Comparison of ENCODE assay signal across 19 mouse cellular contexts in the genomic region with DNA sequence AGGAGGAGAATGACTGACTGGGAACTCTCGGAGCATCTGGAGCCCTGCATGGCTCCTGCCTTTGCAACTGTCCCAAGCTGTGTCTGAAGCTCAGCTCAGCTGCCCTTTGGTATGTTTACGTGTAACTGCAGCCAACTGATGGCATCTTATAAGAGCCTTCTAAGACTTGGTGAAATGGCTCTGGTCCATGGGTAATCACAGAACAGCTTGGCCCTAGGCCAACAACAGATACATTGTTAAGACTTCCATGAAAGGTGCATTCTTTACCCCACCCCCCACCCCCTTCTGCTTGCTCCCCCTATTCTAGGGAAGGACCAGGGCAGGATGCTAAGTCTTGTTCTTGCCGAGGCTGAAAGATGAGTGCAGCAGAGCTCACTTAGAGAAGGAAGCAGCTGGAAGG.
A peak's percentile ranks its signal among the peaks of the same experiment; 100 is the strongest.
DNase-seq lines count a peak whose midpoint lies in the region; ATAC-seq lines count a peak whose summit lies in the region.
"Had no signal": no experiment of that assay in that cellular context is flagged by ENCODE, and none has a peak within 500 bp of the region (broad histone marks: within the 10 kb centered on the region; RNA-seq: fewer than 3 reads in every experiment).

No protein-coding gene starts in this region.

- WGBS in heart, embryonic 16.5 days, result 42% methylated on average over 3 of the region's 3 CpGs
- WGBS in embryonic facial prominence, embryonic 14.5 days, result 42% methylated on average over 3 of the region's 3 CpGs
- WGBS in stomach, embryonic 16.5 days, result 38% methylated on average over 3 of the region's 3 CpGs

- ATAC-seq in heart, embryonic 16.5 days (replicated peaks; ENCODE audit: extremely low read depth, insufficient read depth, low FRiP score), result no peak
- no peak; the same call in 1 of the 2 replicates for ATAC-seq in embryonic facial prominence, embryonic 14.5 days (ENCODE audit: low read depth)
- ATAC-seq in stomach, embryonic 16.5 days (ENCODE audit: insufficient read depth, low FRiP score), result no peak
- ATAC-seq: activated CD4-positive, CD25-positive, alpha-beta regulatory T cell, adult 4 months; CD4-positive, CD25-positive, alpha-beta regulatory T cell, adult 4 months; midbrain, embryonic 15.5 days had no signal

- peak overlapping the region; percentile 52 for H3K4me2 ChIP-seq in heart, embryonic 16.5 days (ENCODE audit: low read depth, low read length)
- H3K4me2 ChIP-seq in embryonic facial prominence, embryonic 14.5 days (ENCODE audit: low read depth, low read length), result no peak overlapping the region
- 0 out of 2 replicates have a peak overlapping the region, but pooled peaks have one; percentile 16 for H3K4me2 ChIP-seq in stomach, embryonic 16.5 days (ENCODE audit: low read depth, low read length)
- H3K4me2 ChIP-seq: hindbrain, embryonic 15.5 days; limb, embryonic 13.5 days; midbrain, embryonic 15.5 days had no signal

- peak overlapping the region; percentile 81 for H3K27ac ChIP-seq in heart, embryonic 16.5 days (ENCODE audit: low read length)
- H3K27ac ChIP-seq in embryonic facial prominence, embryonic 14.5 days (replicated peaks; ENCODE audit: low read depth, low read length), result no peak overlapping the region
- no peak overlapping the region for H3K27ac ChIP-seq in stomach, embryonic 16.5 days (ENCODE audit: low read length)
- H3K27ac ChIP-seq: hindbrain, embryonic 15.5 days; limb, embryonic 13.5 days; midbrain, embryonic 15.5 days had no signal

- no peaks in the 10 kb centered on the region for H3K27me3 ChIP-seq in heart, embryonic 16.5 days (ENCODE audit: control insufficient read depth, insufficient read depth, low read length)
- H3K27me3 ChIP-seq in embryonic facial prominence, embryonic 14.5 days (replicated peaks; ENCODE audit: control insufficient read depth, insufficient read depth, low read length), result no peaks in the 10 kb centered on the region; the same call in 1 of the 2 replicates
- H3K27me3 ChIP-seq in stomach, embryonic 16.5 days (ENCODE audit: control insufficient read depth, insufficient read depth, low read length), result no peaks in the 10 kb centered on the region
- H3K27me3 ChIP-seq: hindbrain, embryonic 15.5 days; midbrain, embryonic 15.5 days had no signal

- no peak overlapping the region for H3K4me3 ChIP-seq in heart, embryonic 16.5 days (ENCODE audit: low read length)
- H3K4me3 ChIP-seq in embryonic facial prominence, embryonic 14.5 days (ENCODE audit: low read depth, low read length), result no peak overlapping the region
- H3K4me3 ChIP-seq in stomach, embryonic 16.5 days (replicated peaks; ENCODE audit: low read length), result no peak overlapping the region
- H3K4me3 ChIP-seq: hindbrain, embryonic 15.5 days; limb, embryonic 13.5 days; midbrain, embryonic 15.5 days had no signal

- peaks cover 21% of the 10 kb centered on the region for H3K4me1 ChIP-seq in heart, embryonic 16.5 days (ENCODE audit: control insufficient read depth, insufficient read depth, low read length)
- H3K4me1 ChIP-seq in embryonic facial prominence, embryonic 14.5 days (ENCODE audit: control insufficient read depth, insufficient read depth, low read length), result peaks cover 6% of the 10 kb centered on the region
- H3K4me1 ChIP-seq in stomach, embryonic 16.5 days (ENCODE audit: control insufficient read depth, insufficient read depth, low read length), result peaks cover 16% of the 10 kb centered on the region
- H3K4me1 ChIP-seq: midbrain, embryonic 15.5 days had no signal

- no peaks in the 10 kb centered on the region for H3K36me3 ChIP-seq in heart, embryonic 16.5 days (ENCODE audit: control insufficient read depth, insufficient read depth)
- H3K36me3 ChIP-seq in embryonic facial prominence, embryonic 14.5 days (ENCODE audit: control insufficient read depth, insufficient read depth, low read length), result no peaks in the 10 kb centered on the region
- no peaks in the 10 kb centered on the region for H3K36me3 ChIP-seq in stomach, embryonic 16.5 days (ENCODE audit: control insufficient read depth, insufficient read depth, low read length)
- H3K36me3 ChIP-seq: hindbrain, embryonic 15.5 days; limb, embryonic 13.5 days; midbrain, embryonic 15.5 days had no signal

- no peaks in the 10 kb centered on the region for H3K9me3 ChIP-seq in heart, embryonic 16.5 days (replicated peaks; ENCODE audit: control insufficient read depth, low read length)
- no peaks in the 10 kb centered on the region for H3K9me3 ChIP-seq in embryonic facial prominence, embryonic 14.5 days (ENCODE audit: control insufficient read depth, low read length)
- no peaks in the 10 kb centered on the region for H3K9me3 ChIP-seq in stomach, embryonic 16.5 days (replicated peaks; ENCODE audit: control insufficient read depth, low read length)
- H3K9me3 ChIP-seq: hindbrain, embryonic 15.5 days; limb, embryonic 13.5 days; midbrain, embryonic 15.5 days had no signal

- no peak overlapping the region for H3K9ac ChIP-seq in heart, embryonic 16.5 days (ENCODE audit: low read length)
- H3K9ac ChIP-seq in embryonic facial prominence, embryonic 14.5 days (ENCODE audit: low read depth, low read length), result no peak overlapping the region
- H3K9ac ChIP-seq in stomach, embryonic 16.5 days (ENCODE audit: low read length), result no peak overlapping the region
- H3K9ac ChIP-seq: hindbrain, embryonic 15.5 days; limb, embryonic 13.5 days; midbrain, embryonic 15.5 days had no signal

- DNase-seq in heart, adult 11 months, result no peak
- peak; percentile 39 for DNase-seq in lung, postnatal 36 days
- no peak for DNase-seq in lung, adult 18-20 months
- peak; percentile 26 for DNase-seq in embryonic facial prominence, embryonic 14.5 days (ENCODE audit: low spot score)
- DNase-seq in cerebellum, postnatal 36 days, result no peak
- DNase-seq: adrenal gland, postnatal 36 days; cerebellum, postnatal 14 days; gastrocnemius, postnatal 25 days; kidney, adult 18-20 months; kidney, postnatal 25 days; layer of hippocampus, adult 9-11 months; thymus, postnatal 14 days had no signal

Comparison
In these comparisons a context has a peak if more than half of its experiments do, and no peak if none do; other contexts are left out.
1. DNase-seq: peak in lung, postnatal 36 days (single experiment) and embryonic facial prominence, embryonic 14.5 days (single experiment); none in heart, adult 11 months (single experiment), lung, adult 18-20 months (0 of 2) and cerebellum, postnatal 36 days (0 of 2).